Mouse (Mus musculus) megakaryocyte progenitor cell, adult 5-6 weeks (primary cell): ENCODE measurements around the gene Ift43. TPM values are rescaled to one million over a fixed set of nuclear protein-coding genes. Genes with fewer than 3 reads are reported as not detected.

Source experiments
- ATAC-seq: replicated peaks from 2 replicates; pipeline ENCODE4 v1.8.0; 2016; ENCODE audit warnings: mild to moderate bottlenecking, moderate TSS enrichment, inconsistent platforms; ENCODE audit not compliant: poor library complexity
- total RNA-seq, 2 experiments: library from RNA; stranded (forward) in 1 of 2; stranded (reverse) in 1 of 2; fragments of 157-497, 149-512 nt in 1 of 2; fragments of 200-1000 nt in 1 of 2; gene quantifications; 2 replicates each; pipeline versions ENCODE4 v1.2.3 to v1.2.4; 2015 to 2017

Gene Ift43
- total RNA-seq, 2 experiments from 2014 or later: 0.57 to 1.2 TPM

DNA sequence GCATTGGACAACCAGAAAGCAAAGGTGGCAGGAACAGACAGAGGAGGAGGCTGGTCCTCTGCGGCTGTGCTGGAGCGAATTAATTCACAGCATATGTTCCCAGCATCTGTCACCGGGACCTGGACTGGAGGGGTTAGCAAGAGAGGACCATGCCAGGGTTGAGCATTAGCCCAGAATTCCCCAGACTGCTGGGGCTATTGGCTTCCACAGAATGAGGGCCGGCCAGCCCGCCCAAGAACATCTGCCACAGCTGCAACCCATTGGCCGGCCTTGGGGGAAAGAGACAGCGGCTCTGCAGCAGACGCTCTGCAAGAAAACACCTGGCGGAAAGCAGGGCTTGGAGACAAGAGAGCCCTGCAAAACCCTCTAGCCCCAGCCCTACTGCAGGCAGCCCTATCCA lies 84.7 kb downstream of the Ift43 start:
- ATAC-seq: no peak

DNA sequence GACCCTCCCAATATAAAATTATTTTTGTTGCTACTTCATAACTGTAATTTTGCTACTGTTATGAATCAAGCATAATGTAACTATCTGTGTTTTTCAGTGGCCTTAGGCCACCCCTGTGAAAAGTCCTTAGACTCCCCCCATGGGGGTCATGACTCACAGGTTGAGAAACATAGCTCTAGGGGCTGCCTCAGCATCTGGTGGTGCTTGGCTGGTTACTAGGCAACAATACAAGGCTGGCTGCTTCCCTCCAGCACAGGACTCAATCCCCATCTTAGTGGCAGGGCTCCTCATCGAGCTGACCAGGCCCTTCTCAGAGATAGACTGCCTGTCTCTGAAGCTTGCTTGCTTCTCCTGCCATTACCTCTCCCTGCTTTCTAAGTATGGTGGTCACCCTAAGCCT lies 86.4 kb downstream of the Ift43 start:
- ATAC-seq: no peak

DNA sequence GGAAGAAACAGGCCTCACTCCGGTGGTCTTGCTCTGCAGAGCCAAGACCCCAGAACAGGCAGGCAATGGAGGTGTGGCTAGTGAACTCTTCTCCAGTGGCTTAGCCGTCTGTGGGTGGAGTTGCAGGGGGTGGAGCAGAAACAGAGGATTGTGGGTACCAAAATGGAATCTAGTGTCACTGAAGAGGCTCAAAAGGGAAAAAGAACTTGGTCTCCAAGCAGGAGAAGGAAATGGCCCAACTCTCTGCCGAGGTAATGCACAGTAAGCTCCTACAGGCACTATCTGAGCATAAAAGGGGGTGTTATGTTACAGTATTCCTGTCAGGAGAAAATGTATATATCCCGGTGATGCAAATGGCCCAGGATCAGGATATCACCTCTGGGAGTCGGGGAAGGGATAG lies 86.9 kb downstream of the Ift43 start:
- no peak for ATAC-seq

DNA sequence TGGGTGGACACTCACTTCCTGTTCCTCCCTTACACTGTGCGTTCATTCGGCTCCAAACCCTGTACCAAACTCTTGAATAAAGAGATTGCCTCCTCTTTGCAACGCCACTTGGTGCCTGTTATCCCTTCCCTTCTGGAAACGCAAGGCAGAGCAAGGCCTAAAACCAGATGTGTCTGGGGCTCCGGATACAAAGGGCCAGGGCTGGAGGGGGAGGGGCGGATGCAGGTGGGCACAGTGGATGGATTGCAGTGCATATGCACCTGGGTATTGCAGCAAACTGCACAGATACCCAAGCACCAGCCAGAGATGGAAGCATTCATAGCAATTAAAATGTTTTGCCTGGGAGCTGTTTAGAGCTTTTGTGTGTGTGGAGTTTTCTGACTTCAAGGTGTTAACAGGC lies 91.0 kb downstream of the Ift43 start:
- no peak for ATAC-seq

DNA sequence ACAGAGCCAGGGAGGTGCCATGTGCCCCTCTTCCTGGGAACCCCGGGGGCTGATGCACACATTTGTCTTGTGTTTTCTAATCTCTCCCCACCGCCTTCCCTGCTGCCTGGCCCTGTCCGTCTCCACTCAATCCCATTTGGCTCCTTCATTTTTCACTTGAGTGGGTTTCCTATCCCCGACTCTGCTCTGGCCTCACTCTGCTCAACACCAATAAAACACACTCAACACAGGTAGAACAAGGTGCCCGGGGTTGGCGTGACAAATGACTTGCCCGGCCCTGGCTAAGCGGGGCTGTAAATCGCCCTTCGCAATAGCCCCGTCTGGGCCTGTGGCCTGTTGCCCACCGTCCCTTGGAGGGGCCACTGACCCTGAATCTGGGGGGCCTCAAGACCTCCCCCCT lies 92.0 kb downstream of the Ift43 start:
- no peak for ATAC-seq

DNA sequence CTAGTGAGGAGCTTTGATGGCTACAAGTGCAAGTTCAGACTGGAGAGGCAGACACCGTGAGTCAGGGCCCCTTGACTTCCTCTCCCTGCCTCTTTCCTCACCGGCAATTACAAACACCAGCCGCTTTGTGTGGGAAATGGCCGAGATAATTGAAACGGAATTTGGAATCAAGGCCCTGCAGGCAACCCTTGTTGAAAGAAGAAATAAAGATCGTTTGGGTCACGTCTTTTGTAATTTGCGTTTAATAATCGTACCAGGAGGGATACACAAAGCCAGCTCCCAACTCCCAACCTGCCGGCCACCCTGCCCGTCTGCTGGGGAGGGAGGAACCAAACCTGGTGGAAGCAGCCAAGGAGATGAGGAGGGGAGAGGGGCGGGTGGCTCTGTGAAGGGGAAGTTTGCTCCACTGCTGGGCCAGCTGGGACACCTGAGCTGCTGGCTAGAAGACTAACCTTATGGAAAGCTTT lies 93.2 kb downstream of the Ift43 start:
- peak; percentile 50 for ATAC-seq

DNA sequence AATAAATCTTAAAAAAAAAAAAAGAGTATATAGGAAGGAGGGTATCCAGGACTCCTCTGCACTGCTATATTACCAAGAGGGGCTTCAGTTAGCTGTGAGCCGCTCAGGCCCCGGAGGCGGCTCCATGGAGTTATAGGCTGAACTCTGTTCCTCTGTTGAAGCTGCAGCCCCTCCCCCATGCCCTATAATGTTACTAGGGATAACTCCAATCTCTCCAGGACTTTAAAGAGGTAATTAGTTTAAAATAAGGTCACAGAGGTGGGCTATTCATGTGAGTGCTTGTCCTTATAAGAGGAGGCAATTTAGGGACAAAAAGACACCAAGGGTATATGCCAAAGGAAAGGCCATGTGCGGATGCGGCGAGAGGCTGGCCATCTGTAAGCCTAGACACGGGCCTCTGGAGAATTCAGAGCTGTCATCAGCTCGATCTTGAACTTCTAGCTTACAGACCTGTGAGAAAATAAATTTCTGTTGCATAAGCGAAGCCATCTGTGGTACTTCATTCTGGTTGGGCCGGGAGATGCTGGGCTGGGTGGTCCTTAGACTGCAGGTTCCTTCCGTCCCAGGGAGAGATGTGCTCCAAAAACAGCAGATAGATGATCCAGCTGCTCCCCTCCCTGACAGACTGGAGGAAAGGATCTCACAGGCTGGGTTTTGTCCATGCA lies 94.5 kb downstream of the Ift43 start:
- ATAC-seq: no peak

DNA sequence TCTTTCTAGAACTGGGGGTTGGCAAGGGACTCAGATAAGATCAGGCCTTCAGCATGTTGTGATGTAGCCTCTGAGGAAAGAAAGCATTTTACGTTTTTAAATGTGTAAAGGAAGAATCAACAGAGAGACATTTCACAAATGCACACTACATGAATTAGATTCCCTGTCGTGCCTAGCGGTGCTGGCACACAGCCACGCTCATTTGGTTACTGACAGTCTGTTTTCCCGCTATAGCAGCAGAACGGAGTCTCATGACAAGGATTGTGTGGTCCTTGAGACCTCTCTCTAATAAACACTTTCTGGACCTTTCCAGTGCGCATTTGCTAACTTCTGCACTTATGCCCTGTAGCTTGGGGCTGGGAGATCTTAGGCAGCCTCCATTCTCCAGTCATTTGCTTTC lies 96.9 kb downstream of the Ift43 start:
- no peak for ATAC-seq

DNA sequence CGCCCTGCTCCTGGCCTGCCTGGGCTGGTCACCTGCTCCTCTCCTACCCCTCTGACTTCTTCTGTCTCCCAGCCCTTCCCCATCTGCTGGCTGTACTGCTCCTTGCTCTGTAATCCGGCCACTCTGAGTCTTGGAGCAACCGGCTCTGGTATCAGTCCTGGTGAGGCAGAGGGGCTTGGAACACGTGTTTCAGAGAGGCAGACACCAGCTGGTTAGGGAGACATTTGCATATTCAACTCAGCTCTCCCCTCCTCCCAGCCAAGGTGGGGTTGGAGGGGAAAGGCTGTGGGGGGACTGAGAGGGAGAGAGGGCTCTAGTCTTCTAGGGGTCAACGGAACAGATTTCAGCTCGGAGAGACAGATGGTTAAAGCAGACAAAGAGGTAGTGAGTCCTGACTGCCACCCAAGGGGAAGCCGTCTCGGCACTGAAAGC lies 99.0 kb downstream of the Ift43 start:
- no peak for ATAC-seq

DNA sequence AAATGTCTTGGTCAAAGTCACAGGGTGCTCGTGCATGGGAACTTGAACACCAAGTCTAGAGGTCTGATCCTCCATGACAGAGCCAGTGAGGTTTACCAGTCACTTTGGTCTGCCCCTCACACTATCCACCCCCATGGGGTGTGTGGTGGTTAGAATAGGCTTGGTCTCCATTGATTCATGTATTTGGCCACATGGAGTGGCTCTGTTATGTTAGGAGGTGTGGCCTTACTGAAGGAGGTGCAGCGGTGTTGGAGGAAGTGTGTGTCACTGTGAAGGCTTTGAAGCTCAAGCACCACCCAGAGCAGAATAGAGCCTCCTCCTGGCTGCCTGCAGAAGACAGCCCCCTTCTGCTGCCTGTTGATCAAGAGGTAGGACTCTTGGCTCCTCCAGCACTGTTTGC lies 99.5 kb downstream of the Ift43 start:
- 0 out of 2 replicates have a peak, but pooled peaks have one; percentile 31 for ATAC-seq

DNA sequence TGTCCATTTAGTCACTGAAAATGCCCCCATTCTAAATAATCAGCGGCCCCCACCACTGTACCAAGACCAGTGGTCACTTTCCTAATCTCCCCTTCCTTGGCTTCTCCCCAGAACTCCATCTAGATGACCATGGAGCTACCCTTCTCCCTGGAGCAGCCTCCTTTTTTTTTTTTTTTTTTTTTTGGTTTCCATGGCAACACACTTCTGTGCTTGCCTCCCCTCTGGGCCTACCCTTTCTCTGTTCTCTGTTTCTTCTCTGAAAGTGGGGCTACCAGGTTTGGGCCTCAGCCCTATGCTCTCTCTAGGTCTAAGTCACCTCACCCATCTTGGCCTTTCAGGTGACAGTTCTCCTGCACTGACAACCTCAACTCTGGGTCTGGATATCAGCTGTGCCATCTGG lies 100.1 kb downstream of the Ift43 start:
- no peak for ATAC-seq

DNA sequence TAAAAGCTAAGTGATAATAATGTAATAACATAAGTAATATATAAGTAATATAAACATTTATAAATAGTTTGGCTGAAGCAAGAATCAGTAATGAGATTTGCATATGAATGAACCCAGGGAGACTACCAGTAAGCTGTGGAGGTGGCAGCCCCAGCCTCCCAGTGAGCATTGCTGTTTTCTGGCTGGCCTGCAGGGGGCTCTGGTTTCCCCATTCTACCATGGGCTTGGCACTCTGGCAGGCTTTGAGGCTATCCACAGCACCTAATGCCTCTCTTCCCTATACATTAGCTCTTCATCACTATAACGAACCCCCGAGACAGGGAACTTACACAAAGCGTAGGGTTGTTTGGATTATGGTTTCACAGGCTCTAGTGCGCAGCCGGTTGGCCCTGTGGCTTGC lies 105.8 kb downstream of the Ift43 start:
- ATAC-seq: peak; percentile 70

DNA sequence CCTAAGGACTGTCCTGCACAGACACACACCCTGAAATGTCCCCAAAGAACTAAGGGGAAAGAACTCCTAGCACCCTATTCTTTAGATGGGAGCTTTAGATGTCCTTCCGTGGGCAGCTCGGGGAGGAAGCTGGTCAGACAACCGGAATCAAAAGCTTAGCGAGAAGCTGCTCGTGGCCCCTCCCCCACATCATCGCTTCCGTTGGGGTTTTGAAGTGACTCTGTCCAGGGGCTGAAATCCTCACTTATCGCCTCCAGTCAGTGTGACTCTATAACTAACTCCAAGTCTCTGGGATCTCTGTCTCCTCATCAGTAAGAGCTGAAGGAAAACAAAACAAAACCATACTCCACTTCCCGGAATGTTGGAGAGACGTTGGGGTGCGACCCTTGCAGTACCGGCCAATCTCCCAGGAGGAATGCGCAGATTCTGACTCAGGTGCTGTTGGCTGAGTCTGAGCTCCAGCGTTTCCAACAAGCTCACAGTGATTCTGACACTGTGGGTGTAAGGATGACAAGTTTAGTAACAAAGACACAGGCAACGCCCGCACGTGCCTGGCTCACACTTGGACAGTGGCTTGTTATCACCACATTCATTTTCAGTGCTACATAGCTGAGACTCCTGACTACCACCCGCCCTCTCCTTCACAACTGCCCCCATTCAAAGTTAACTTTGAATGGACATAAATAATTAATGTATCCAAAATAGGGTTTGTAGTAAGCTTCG lies 107.4 kb downstream of the Ift43 start:
- peak; percentile 31; the same call in 1 of the 2 replicates for ATAC-seq

DNA sequence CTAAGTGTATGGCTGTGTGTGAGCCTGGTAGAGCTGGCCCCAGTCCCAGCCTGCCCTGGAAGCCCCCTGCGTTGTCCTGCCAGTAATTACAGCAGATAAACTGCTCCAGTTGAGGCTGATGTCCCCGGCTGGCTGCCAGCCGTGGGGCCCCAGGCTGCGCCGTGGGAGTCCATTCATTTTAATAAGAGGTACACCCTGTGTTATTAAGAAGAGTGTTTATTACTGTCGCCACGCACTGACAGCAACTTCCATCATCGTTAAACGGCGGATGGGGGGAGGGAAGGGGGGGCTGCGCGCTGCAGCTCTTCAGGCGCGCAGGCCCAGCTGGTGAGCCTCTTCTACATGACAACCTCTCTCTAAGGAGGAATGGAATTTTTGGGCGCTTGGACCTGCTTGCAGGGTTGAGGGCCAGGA lies 109.7 kb downstream of the Ift43 start:
- ATAC-seq: no peak

DNA sequence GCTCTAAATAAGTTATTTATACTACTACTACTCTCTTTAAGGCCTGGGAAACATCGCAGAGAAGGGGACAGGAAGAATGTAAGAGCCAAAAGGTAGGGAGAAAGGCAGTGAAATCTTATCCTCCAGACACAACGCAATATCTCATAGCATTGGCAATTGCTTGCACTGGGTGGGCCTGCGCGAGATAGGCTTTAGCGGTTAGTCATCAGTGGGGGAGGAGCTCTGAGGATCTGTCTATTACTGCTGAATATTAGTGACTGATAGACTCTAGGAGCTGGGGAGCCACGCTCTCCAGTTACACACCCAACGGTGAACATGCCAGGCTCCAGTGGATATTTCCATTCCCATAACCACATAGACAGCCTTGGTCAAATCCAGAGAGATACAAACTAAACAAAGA lies 114.6 kb downstream of the Ift43 start:
- no peak for ATAC-seq

DNA sequence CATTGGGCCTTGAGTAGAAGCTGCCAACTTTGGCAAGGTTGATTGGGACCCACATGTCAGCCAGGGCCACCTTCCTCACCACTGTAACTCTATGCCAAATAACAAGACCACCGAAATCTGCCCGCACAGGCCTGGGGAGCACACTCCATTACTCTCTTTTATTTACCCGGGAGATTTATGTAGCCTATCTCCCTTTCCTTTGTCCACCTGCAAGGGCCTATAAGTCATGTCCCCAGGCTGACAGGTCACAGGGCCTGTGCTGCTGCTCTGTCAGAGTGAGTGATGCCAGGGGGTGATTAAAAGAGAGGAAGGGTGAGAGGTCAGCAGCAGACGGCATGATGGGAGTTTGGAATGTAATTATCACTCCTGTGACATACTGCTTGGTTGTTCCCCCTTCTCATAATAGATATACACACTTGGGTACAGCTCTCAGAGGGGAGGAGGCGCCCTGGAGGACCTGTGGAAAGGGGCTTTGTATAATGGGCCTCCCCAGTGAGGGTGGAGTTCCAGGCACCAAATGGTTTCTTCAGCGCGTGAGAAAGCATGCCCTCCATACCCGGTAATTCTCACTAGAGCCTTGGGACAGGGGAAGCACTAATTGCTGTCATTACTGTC lies 121.2 kb downstream of the Ift43 start:
- no peak for ATAC-seq

DNA sequence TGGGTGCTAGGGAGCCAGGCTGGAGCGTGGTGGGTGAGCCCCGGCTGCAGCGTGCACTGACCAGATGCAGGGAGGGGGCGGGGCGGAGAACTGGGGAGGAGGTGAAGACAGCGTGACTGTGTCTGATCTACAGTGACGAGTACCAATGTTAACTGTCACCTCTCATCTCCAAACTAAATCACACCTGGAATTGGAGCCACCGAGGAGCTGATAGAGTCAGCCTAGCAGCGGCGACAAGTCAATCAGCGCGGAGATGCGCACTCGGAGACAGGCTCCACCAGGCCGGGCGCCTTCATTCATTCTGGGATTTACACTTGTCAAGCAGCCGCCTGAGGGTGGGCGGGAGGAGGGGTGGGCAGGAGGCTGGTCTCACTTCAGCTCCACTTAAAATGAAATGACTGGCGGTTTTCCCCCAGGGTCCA lies 128.8 kb downstream of the Ift43 start:
- ATAC-seq: no peak

Other genes starting within 250 kb of the Ift43 start
- gene Tgfb3, start 3.5 kb upstream of the Ift43 start, total RNA-seq (2015): not detected in 2 replicates
- gene Tgfb3, start 3.5 kb upstream of the Ift43 start, total RNA-seq (2017): 0.17 TPM in 1 of 2 replicates, not detected in the other
- gene Gpatch2l, start 159.3 kb downstream of the Ift43 start, total RNA-seq (2015): 17.1 and 17.6 TPM in 2 replicates
- 23.0 and 27.3 TPM in 2 replicates for gene Gpatch2l, start 159.3 kb downstream of the Ift43 start, total RNA-seq (2017)